Mouse (Mus musculus) spleen, adult 2 months (tissue): Measurements from ENCODE around the gene Cnn3. TPM values are rescaled to one million over a fixed set of nuclear protein-coding genes. Genes with fewer than 3 reads are reported as not detected.

Experiments used
- DNase-seq, 2 experiments: peaks; one replicate each; pipeline versions ENCODE4 v3.0.0 to v3.0.0-alpha.2; 2012 to 2021; ENCODE audit warnings: low spot score in 2 of 2, low read depth in 1 of 2
- H3K27ac ChIP-seq: fragments of 200-500 bp; 2 replicates; pipeline ENCODE4 v1.5.1; 2012; ENCODE audit warnings: low read length, inconsistent platforms; ENCODE audit not compliant: insufficient read depth
- H3K27me3 ChIP-seq: fragments of 200-500 bp; 2 replicates; pipeline ENCODE4 v1.6.1; 2012; ENCODE audit warnings: mild to moderate bottlenecking, moderate library complexity, low read length, inconsistent platforms; ENCODE audit not compliant: control insufficient read depth, insufficient read depth
- H3K36me3 ChIP-seq: fragments of 200-500 bp; 2 replicates; pipeline ENCODE4 v1.6.1; 2012; ENCODE audit warnings: mild to moderate bottlenecking, low read length, inconsistent platforms; ENCODE audit not compliant: control insufficient read depth, insufficient read depth
- H3K4me1 ChIP-seq: fragments of 200-500 bp; 2 replicates; pipeline ENCODE4 v1.6.1; 2011; ENCODE audit warnings: inconsistent platforms; ENCODE audit not compliant: control insufficient read depth, insufficient read depth, insufficient read length
- H3K4me3 ChIP-seq: fragments of 200-500 bp; 2 replicates; pipeline ENCODE4 v1.5.1; 2011; ENCODE audit warnings: mild to moderate bottlenecking, inconsistent platforms; ENCODE audit not compliant: insufficient read depth, insufficient read length; ENCODE audit errors: extremely low read depth
- CTCF ChIP-seq: fragments of 200-500 bp; IDR thresholded peaks from 2 replicates; pipeline ENCODE4 v1.5.1; 2011; ENCODE audit warnings: mild to moderate bottlenecking, inconsistent platforms; ENCODE audit not compliant: insufficient read depth, insufficient read length, insufficient replicate concordance; ENCODE audit errors: extremely low read depth
- POLR2A ChIP-seq: fragments of 200-500 bp; IDR thresholded peaks from 2 replicates; pipeline ENCODE4 v1.6.1; 2011; ENCODE audit warnings: low read depth, low read length, inconsistent platforms
- WGBS: fragments of 180-500 bp; shearing (Covaris S2); methylation state at CpG from one replicate; pipeline ENCODE4 v1.1.7; 2018; 5-methylcytosine and 5-hydroxymethylcytosine counted together
- polyA plus RNA-seq: library from polyadenylated mRNA; depleted of rRNA; stranded (reverse); fragments of >200 nt; gene quantifications from 2 replicates; pipeline ENCODE4 v1.2.3, GENCODE M21; 2012

Gene Cnn3
- polyA plus RNA-seq, 1 experiment: 55.7 TPM

DNA sequence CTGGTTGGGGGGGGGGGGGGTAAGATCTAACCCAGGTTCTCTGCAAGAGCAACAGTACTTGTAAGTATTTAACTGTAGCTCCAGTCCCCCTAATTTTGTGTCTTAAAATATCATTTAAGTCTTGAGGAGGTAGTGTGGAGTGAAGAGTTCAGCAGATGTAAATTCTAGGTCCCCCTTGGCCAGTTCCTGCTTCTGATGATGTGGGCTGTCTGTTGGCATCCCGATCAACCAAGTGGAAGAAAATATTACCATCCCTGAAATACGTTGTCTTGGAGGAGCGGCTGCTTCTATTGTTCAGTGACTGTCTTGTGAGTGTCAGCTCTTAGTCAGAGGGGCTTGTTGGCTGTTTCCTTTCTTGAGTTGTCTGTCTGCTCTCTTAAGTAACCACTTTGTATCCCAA, 3.2 kb downstream of the Cnn3 start:
- Histone ChIP-seq H3K36me3 (no peaks in the 10 kb centered on the region), H3K27me3 (0 out of 2 replicates have a peak, but pooled peaks cover 2% of the 10 kb centered on the region), H3K4me1 (peaks cover 11% of the 10 kb centered on the region), H3K27ac (no peak overlapping the region), H3K4me3 (no peak overlapping the region)
- 78% methylated on average over 3 of the region's 3 CpGs for WGBS
- no peak for DNase-seq
- TF ChIP-seq POLR2A: no peak
- no peak for TF ChIP-seq CTCF

DNA sequence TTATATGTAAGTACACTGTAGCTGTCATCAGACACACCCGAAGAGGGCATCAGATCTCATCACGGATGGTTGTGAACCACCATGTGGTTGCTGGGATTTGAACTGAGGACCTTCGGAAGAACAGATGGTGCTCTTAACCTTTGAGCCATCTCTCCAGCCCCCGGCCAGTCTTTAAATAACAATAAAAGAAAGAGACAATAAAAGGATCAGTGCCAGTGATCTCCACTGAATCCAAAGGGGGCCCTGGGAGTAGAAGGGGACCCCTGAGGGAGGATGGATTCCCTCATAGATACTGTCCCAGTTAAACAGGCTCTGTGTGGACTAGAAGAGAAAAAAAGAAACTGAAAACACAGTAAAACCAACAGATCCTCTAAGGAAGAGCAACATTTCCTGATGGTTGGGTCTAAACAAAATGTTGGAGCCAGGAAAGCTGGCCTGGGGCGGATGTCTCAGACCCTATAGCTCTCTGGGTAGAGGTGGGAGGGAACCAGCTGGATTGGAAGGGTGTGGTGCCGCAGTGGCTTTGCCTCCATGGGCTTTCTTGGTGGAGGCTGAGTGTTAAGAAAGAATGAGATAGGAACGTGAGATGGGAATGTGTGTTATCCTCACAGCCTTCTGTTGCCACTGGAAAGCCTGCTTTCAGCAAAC, 4.1 kb downstream of the Cnn3 start:
- Histone ChIP-seq H3K4me1 (peaks cover 15% of the 10 kb centered on the region), H3K27ac (no peak overlapping the region), H3K4me3 (no peak overlapping the region), H3K27me3 (0 out of 2 replicates have a peak, but pooled peaks cover 2% of the 10 kb centered on the region), H3K36me3 (no peaks in the 10 kb centered on the region)
- TF ChIP-seq POLR2A (no peak), CTCF (no peak)
- no peak for DNase-seq
- WGBS: 88% methylated on average over 7 of the region's 7 CpGs

DNA sequence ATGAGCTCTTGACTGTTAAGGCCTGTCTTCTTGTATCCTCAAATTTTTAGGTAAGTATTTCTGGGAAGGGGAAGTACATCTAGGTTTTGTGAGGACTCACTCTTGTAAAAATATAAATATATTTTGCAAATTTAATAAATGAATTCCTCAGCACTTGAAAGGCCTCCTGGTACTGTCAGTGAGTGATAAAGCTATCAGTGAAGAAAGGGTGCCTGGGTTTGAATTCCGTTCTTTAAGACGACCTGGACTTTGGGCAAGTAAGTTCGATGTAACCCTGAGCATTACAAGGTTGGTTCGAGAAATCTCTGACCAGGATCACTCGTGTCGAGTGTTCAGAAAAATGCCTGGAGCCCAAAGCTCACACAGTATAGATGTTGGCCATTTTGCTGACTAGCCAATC, 7.1 kb downstream of the Cnn3 start:
- H3K27me3 ChIP-seq: no peaks in the 10 kb centered on the region
- no peaks in the 10 kb centered on the region for H3K36me3 ChIP-seq
- DNase-seq: no peak
- no peak overlapping the region for H3K27ac ChIP-seq
- 87% methylated on average over 6 of the region's 6 CpGs for WGBS
- TF ChIP-seq POLR2A (no peak), CTCF (no peak)
- no peak overlapping the region for H3K4me3 ChIP-seq
- H3K4me1 ChIP-seq: peaks cover 20% of the 10 kb centered on the region

DNA sequence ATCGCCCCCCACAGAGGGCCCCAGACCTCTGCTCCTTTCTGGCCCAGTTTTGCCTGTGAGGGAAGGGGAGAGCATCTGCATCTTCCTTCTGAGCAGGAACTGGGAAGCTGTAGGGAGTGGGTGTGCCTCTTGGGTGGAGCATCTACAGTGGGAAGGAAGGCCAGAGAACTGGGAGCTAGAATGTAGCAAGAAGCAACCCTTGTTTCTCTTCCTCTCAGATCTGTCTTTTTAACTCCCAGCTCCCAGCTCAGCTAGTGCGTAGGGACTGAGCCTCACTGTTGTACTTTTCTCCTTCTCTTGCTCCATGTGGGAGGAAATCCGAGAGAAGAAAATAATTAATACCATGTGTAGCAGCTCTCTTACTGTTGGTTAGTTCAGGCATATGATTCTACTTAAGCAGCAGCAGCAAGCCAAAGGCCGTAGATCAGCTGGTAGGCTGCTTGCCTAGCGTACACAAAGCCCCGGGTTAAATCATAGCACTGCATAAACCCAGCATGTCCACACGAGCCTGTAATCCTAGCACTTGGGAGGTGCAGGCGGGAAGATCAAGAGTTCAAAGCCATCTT, 7.8 kb downstream of the Cnn3 start:
- no peak for DNase-seq
- peaks cover 20% of the 10 kb centered on the region for H3K4me1 ChIP-seq
- H3K27me3 ChIP-seq: no peaks in the 10 kb centered on the region
- TF ChIP-seq POLR2A: no peak
- TF ChIP-seq CTCF: no peak
- no peak overlapping the region for H3K4me3 ChIP-seq
- H3K36me3 ChIP-seq: no peaks in the 10 kb centered on the region
- 81% methylated on average over 8 of the region's 8 CpGs for WGBS
- H3K27ac ChIP-seq: no peak overlapping the region

DNA sequence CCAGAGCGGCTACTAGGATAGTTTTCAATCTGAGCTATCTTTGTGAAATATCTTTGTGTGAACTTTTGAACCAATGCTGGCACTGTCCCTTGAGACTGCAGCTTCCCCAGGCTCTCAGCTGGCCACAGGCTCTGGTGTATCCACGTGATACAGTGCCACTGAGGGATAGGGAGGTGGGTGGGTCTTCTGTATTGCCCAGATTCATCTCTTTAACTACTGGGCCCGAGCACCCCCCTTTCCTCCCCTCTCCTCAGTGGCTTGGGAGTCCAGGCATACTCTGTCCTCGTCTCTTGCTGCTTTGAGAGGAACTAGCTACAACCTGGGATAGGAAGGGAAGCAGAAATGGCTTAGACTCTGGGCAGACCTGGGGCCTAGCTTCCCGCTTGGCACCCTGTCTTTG, 9.0 kb downstream of the Cnn3 start:
- Histone ChIP-seq H3K4me3 (no peak overlapping the region), H3K27ac (no peak overlapping the region)
- 75% methylated on average over 5 of the region's 5 CpGs for WGBS

DNA sequence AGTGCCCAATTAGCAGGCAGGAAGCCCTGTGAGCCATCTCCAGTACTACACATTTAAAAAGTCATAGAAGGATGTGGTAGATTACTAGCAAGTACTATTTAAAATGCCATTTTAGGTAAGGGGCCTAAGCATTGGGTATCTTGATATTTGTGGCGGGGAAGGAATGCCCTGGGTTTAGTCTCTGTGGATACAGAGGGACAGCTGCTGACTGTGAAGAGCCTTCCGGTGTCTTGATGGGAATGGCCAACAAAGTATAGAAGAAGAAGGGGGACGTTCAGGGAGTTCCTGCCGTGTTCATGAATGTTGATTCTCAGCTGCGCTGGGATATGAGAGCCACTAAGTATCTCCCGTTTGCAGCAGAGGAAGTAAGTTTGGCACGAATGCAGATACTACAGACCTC, 10.8 kb downstream of the Cnn3 start:
- no peak for TF ChIP-seq CTCF
- no peak for TF ChIP-seq POLR2A
- no peak overlapping the region for H3K4me3 ChIP-seq
- H3K27ac ChIP-seq: peak overlapping the region; percentile 13; the same call in 1 of the 2 replicates
- peaks cover 20% of the 10 kb centered on the region for H3K4me1 ChIP-seq
- 66% methylated on average over 7 of the region's 7 CpGs for WGBS
- no peaks in the 10 kb centered on the region for H3K36me3 ChIP-seq
- no peak for DNase-seq
- H3K27me3 ChIP-seq: no peaks in the 10 kb centered on the region

More for the DNA sequence above, 9.0 kb downstream of the Cnn3 start:
- H3K36me3 ChIP-seq: no peaks in the 10 kb centered on the region
- no peaks in the 10 kb centered on the region for H3K27me3 ChIP-seq
- DNase-seq: no peak
- TF ChIP-seq POLR2A (no peak), CTCF (no peak)
- H3K4me1 ChIP-seq: peaks cover 20% of the 10 kb centered on the region

DNA sequence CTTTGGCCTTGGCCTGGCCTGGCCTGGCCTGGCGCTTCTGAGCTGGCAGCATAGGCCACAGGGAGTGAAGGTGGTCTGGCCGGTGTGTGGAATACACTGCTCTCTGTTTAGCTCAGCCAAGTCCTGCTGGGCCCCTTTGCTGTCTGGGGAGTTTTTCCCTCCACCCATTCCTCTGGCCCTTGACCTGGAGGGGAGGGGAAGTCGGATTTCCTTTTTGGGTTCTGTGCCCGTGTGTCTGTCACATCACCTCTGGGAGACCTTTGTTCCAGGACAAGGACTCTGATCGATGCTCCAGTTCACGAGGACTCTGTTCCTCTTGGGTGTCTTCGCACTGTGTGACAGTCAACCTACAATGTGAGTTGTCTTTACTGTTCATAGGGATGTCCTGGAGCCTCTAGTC, 11.7 kb downstream of the Cnn3 start:
- peaks cover 20% of the 10 kb centered on the region for H3K4me1 ChIP-seq
- H3K27ac ChIP-seq: peak overlapping the region; percentile 13; the same call in 1 of the 2 replicates
- H3K27me3 ChIP-seq: no peaks in the 10 kb centered on the region
- no peak for DNase-seq
- no peaks in the 10 kb centered on the region for H3K36me3 ChIP-seq
- TF ChIP-seq CTCF (no peak), POLR2A (no peak)
- no peak overlapping the region for H3K4me3 ChIP-seq
- WGBS: 61% methylated on average over 7 of the region's 7 CpGs
